Mouse (Mus musculus): ENCODE measurements at regions not wholly inside any gene's neighbourhood (a gene's known extent, or its start where the extent isn't known, plus 50 kb on each side); places are given as distances from the start of the nearest gene placed in this dataset.

DNA sequence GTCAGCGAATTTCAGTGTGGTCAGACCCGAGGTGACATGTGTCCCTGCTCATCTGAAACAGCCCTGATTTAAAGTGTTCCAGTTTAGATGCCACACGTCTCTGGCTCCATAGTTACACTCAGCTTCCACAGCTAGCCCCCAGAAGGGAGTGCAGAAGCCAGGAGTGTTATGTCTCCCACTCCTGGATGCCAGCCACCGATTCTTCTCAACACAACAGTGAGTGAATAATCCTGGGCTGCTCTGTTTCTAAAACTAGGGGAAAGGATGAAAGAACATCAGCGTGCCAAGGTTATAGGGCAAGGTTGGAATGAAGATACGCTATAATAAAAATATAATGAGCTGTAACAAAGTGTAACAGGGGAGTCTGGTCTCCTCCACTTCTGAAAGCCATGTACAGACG, 51.5 kb upstream of the Stmnd1 start:
- no peak for DNase-seq (ENCODE audit: low spot score)

DNA sequence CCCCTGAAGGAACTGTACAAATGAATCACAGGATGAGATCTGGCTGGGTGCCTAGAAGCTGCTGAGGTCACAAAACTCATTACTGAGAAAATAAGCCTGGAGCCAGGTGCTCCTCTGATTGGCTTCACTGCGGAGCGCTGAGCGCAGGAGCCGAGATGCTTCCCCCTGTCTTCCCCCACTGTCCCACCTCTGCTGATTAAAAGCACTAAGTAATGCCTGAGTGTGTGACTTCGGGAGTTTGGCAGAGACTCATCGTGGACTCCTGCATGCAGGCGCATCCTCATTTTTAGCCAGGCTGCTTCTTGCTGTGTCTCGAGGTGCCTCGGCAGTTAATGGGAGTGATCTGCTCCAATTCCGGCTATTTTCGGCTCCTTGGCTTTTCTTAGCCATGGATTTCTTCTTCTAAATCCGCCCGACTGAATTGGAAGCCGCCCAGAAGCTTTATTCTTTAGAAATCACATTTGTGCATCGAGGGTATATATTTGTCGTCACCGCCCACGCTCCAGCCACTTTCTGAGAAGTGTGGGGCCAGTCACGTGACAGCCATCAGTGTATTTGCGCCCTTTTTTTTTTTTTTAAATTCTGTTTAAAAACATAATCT, 55.3 kb upstream of the Stmnd1 start:
- peak; percentile 36 for DNase-seq (ENCODE audit: low spot score)

GRCm38 (mm10) chr13:46216954-46217838, 56.3 kb upstream of the Stmnd1 start:
- no peak for DNase-seq (ENCODE audit: low spot score)

DNA sequence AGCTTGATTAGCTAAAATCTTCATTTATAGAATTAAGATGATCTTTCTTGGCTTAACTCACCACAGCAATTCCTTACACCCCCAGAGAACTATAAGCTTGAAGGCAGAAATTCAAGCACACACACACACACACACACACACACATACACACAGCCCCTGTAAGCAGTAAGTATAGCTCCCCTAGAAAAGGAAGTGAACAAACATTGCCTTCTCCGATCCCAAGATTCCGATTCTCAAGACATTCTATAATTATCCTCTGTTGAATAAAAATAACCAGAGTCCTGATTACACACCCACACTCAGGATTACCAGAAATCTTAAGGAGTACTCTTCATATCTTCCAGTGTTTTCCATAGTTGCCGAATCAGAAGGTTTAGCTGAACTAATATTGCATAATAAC, 70.0 kb upstream of the Stmnd1 start:
- DNase-seq (ENCODE audit: low spot score) = no peak

- no peak for DNase-seq (ENCODE audit: low spot score)
These were observed 70.9 kb upstream of the Stmnd1 start for GRCm38 (mm10) chr13:46202586-46202985.

- no peak for DNase-seq (ENCODE audit: low spot score)
These were observed 72.4 kb upstream of the Stmnd1 start for GRCm38 (mm10) chr13:46201029-46201599.

DNA sequence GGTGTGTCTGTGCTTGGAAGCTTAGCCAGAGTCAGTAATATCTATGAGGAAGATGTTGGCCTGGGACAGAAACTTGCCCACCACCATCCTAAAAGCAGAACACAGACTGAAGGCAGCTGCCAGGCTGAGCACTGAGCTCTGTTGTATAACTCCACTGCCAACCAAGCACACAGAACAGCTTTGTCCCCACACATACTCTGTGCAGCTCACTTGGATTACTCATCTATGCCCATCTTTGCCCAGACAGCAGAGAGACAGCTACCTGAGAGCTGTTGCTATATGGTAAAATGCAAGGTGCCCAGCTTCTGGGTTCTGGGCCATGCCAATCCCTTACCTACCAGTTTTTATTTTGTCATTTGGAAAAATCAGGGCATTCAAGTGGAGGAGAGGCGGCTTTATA, 80.4 kb upstream of the Stmnd1 start:
- no peak for DNase-seq (ENCODE audit: low spot score)

DNA sequence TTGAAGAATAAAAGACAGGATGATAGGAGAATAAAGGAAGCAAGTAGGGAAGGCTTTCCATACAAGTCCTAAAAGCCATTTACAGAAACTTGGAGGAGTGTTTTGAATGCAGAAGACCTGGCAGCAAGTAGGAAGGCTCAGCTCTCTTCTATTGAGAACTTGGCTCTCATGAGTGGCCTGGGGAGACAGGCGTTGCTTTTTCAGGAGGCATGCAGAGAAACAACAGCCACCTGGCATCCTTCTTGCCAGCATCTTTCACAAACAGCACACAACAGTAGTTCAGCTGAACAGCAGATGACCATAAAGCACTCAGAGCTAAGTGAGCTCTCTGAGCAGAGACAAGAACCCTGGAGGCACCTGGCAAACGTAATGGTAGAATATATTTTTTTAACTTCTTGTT, 83.8 kb upstream of the Stmnd1 start:
- no peak for DNase-seq (ENCODE audit: low spot score)

DNA sequence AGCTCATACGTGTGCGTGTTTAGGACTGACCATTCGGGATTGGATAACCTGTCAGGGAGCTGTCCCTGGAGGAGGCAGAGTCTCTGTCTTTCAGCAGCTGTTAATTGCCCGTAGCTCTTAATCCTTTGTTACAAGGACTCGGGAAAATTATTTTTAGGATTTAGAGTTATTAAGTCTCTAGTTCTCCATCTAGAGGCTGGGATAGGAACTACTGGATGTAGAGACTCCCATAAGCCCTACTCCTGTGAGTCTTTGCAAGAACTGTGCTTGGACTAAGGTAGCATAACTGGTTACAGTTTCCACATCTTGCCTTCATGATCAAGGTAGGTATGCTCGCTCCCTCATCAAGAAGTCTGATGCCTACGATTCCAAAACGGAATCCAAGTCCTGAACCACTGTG, 90.7 kb upstream of the Stmnd1 start:
- DNase-seq (ENCODE audit: low spot score) = no peak

DNA sequence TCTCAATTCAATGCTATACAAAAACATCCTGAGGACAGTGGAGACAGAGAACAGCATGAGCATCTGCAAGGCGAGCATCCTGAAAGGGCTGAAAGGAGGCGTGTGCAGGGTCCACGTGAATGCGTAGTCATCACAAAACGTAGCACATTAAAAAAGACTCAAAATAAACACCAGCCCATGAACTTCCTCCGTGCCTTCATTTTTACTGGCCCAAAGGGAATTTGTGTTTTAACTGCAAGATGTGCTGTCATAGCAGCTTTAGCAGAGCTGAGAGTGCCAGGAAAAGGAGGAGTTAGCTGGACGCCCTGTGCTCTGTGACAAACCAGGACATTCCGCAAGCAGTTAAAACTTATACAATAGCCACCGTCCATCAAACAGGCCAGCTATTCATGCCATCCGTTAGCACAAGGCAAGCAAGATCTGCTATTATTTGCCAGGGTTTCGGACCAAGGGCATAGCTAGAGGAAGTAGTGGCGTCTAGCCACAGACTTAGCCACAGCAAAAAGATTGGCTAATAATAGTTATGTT, 92.9 kb upstream of the Stmnd1 start:
- no peak for DNase-seq (ENCODE audit: low spot score)

- DNase-seq (ENCODE audit: low spot score) = no peak
These were observed 93.6 kb upstream of the Stmnd1 start for GRCm38 (mm10) chr13:46179916-46180315.

DNA sequence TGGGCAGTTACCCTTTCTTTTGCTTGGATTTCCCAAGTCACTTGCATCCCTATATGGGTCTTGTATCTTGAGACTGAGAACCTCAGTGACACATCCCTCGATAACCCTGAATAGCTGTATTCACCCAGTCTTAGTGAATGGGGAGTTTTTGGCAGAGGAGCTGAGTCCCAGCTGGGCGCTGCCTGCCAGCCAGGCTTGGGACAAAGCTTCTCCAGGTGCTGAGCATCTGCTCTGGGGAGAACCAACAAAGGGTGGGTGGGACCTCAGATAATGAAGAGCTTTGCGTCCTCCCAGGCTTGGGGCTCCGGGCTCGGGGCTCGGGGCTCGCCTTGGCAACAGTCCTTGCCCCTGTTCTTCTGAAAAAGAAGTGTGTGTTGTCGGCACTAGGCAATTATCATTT, 100.4 kb upstream of the Stmnd1 start:
- no peak for DNase-seq (ENCODE audit: low spot score)

DNA sequence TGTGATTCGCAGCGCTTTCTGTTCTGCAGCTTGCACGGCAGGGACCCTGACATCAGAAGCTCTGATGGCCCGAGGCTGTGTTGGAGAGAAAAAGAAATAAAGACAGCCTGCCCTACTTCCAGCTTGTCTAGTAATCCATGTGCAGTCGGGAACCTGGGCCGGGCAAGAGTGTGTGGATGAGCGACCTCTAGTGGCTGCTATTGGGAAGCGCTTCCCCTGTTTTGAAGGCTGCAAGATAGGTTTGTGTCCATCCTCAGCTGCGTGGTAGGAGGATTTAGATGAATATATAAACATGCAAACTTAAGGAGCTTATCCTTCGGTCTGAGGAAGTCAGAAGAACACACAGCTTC, 111.5 kb upstream of the Stmnd1 start:
- DNase-seq (ENCODE audit: low spot score) = peak; percentile 63

- no peak for DNase-seq (ENCODE audit: low spot score)
These were observed 112.1 kb upstream of the Stmnd1 start for GRCm38 (mm10) chr13:46161261-46162024.

- no peak for DNase-seq (ENCODE audit: low spot score)
These were observed 114.2 kb upstream of the Stmnd1 start for GRCm38 (mm10) chr13:46159354-46159753.

- no peak for DNase-seq (ENCODE audit: low spot score)
These were observed 120.0 kb upstream of the Stmnd1 start for GRCm38 (mm10) chr13:46153282-46154260.

DNA sequence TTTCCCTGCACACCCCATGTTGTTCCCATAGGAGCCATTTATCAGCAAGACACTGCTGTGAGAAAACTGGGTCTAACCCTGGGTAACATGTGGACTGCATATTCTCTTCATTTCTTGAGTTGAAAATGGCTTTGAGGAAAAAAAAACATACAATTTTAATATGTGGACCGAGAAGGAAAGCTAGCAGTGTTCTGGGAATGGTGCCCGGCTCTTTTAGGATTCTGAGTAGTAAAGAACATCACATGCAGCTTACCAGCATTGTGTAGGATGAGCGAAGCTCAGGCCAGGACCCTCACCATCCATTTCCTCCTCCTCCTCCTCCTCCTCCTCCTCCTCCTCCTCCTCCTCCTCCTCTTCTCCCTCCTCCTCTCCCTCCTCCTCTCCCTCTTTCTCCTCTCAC, 133.5 kb upstream of the Stmnd1 start:
- DNase-seq (ENCODE audit: low spot score) = no peak

GRCm38 (mm10) chr13:46139251-46139650, 134.3 kb upstream of the Stmnd1 start:
- no peak for DNase-seq (ENCODE audit: low spot score)

- DNase-seq (ENCODE audit: low spot score) = no peak
These were observed 138.1 kb upstream of the Stmnd1 start for GRCm38 (mm10) chr13:46135411-46135810.

- no peak for DNase-seq (ENCODE audit: low spot score)
These were observed 144.2 kb upstream of the Stmnd1 start for GRCm38 (mm10) chr13:46129236-46129855.

DNA sequence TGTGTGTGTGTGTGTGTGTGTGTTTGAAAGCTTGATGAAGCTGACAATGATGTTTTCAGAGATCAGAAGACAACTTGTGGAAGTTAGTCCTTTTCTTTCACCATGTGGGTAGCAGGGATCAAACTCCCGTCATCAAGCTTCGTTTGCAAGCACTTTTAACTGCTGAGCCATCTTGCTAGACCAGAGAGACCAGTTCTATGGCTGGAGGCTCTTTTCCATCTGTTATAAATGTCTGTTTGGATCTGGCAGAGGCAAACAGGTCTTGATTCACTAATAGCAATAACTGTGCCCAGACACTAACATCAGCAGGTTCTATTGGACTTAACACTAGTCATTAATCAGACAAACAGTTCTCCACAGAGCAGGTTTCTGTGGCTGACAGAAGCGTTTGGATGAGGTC, 150.1 kb upstream of the Stmnd1 start:
- no peak for DNase-seq (ENCODE audit: low spot score)
